22 mouse cellular contexts compared by ENCODE assay signal in genomic region chr1:91067716-91068115, GRCm38 (mm10).
DNase-seq lines count a peak whose midpoint lies in the region; ATAC-seq and TF ChIP-seq lines count a peak whose summit lies in the region.
"Had no signal": no experiment of that assay in that cellular context is flagged by ENCODE, and none has a peak within 500 bp of the region (broad histone marks: within the 10 kb centered on the region; RNA-seq: fewer than 3 reads in every experiment).

No protein-coding gene starts in this region.

- DNase-seq in cerebellum, postnatal 10 days = peak; percentile 67 to 72
- DNase-seq in heart, adult 11 months = no peak
- peak; percentile 47 to 60 for DNase-seq in cerebellum, postnatal 14 days
- DNase-seq: adrenal gland, postnatal 10 days; B cell, adult 2 months; heart, postnatal 36 days; kidney, adult 9 months; kidney, postnatal 14 days; lung, postnatal 10 days had no signal

- H3K27ac ChIP-seq in heart, embryonic 15.5 days = peak overlapping the region; percentile 94
- H3K27ac ChIP-seq in intestine, postnatal 0 days (ENCODE audit: low read depth, low read length) = peak overlapping the region; percentile 74
- H3K27ac ChIP-seq: embryonic facial prominence, embryonic 12.5 days; forebrain, embryonic 12.5 days; hindbrain, embryonic 14.5 days; midbrain, embryonic 10.5 days; neural tube, embryonic 13.5 days had no signal

- H3K4me2 ChIP-seq in heart, embryonic 15.5 days = no peak overlapping the region
- no peak overlapping the region for H3K4me2 ChIP-seq in intestine, postnatal 0 days (replicated peaks; ENCODE audit: low read depth)
- H3K4me2 ChIP-seq: embryonic facial prominence, embryonic 12.5 days; forebrain, embryonic 12.5 days; hindbrain, embryonic 14.5 days; neural tube, embryonic 13.5 days had no signal

- no peak for TF ChIP-seq CTCF in intestine, postnatal 0 days (IDR thresholded peaks at IDR 0.05; ENCODE audit: low read depth)

- H3K27me3 ChIP-seq in heart, embryonic 15.5 days = no peaks in the 10 kb centered on the region
- no peaks in the 10 kb centered on the region for H3K27me3 ChIP-seq in intestine, postnatal 0 days (replicated peaks; ENCODE audit: control insufficient read depth, insufficient read depth, low read length)
- H3K27me3 ChIP-seq: embryonic facial prominence, embryonic 12.5 days; forebrain, embryonic 12.5 days; neural tube, embryonic 13.5 days had no signal

- 52% methylated on average over 6 of the region's 6 CpGs for WGBS in heart, embryonic 15.5 days
- 62% methylated on average over 6 of the region's 6 CpGs for WGBS in intestine, postnatal 0 days

- ATAC-seq in cerebellum, adult (ENCODE audit: insufficient number of reproducible peaks, low FRiP score, low TSS enrichment) = no peak
- ATAC-seq in heart, embryonic 15.5 days (replicated peaks; ENCODE audit: insufficient number of reproducible peaks, insufficient read depth, low FRiP score, low read depth) = no peak
- no peak for ATAC-seq in intestine, postnatal 0 days
- ATAC-seq in granulocyte monocyte progenitor cell, adult 5-6 weeks (replicated peaks; ENCODE audit: poor library complexity, severe bottlenecking) = no peak
- ATAC-seq: inflammation-experienced regulatory T-cells, adult 6 months; midbrain, embryonic 16.5 days had no signal

- no peaks in the 10 kb centered on the region for H3K9me3 ChIP-seq in heart, embryonic 15.5 days (replicated peaks)
- H3K9me3 ChIP-seq in intestine, postnatal 0 days (ENCODE audit: control insufficient read depth) = no peaks in the 10 kb centered on the region
- H3K9me3 ChIP-seq: embryonic facial prominence, embryonic 12.5 days; forebrain, embryonic 12.5 days; midbrain, embryonic 10.5 days; neural tube, embryonic 13.5 days had no signal

- H3K4me1 ChIP-seq in heart, embryonic 15.5 days (replicated peaks) = peaks cover 89% of the 10 kb centered on the region
- peaks cover 38% of the 10 kb centered on the region for H3K4me1 ChIP-seq in intestine, postnatal 0 days (replicated peaks; ENCODE audit: control insufficient read depth, insufficient read depth, low read length)

- peak overlapping the region; percentile 32; the same call in 1 of the 2 replicates for H3K9ac ChIP-seq in heart, embryonic 15.5 days
- H3K9ac ChIP-seq in intestine, postnatal 0 days (ENCODE audit: low read depth, low read length) = no peak overlapping the region
- H3K9ac ChIP-seq: embryonic facial prominence, embryonic 12.5 days; forebrain, embryonic 12.5 days; hindbrain, embryonic 14.5 days; neural tube, embryonic 13.5 days had no signal

- no peaks in the 10 kb centered on the region for H3K36me3 ChIP-seq in heart, embryonic 15.5 days
- peaks cover 6% of the 10 kb centered on the region; the same call in 1 of the 2 replicates for H3K36me3 ChIP-seq in intestine, postnatal 0 days (ENCODE audit: control insufficient read depth, insufficient read depth)
- H3K36me3 ChIP-seq: embryonic facial prominence, embryonic 12.5 days; forebrain, embryonic 12.5 days; midbrain, embryonic 10.5 days; neural tube, embryonic 13.5 days had no signal

- H3K4me3 ChIP-seq in heart, embryonic 15.5 days = no peak overlapping the region
- H3K4me3 ChIP-seq in intestine, postnatal 0 days (ENCODE audit: low read depth, low read length) = no peak overlapping the region
- H3K4me3 ChIP-seq: embryonic facial prominence, embryonic 12.5 days; erythroblast, embryonic 14.5 days; forebrain, embryonic 12.5 days; midbrain, embryonic 10.5 days; myocyte; neural tube, embryonic 13.5 days had no signal
